Mouse (Mus musculus) CH12F3 (cell line): Measurements from ENCODE around the gene Slc25a41.

Experiments used
- in situ Hi-C: fragments of 300-500 bp; cut with MboI; formaldehyde crosslinking; loops from 2 replicates; pipeline ENCODE4 v1.14.3; 2020; ENCODE audit warnings: low sequenced_read_pairs

Slc25a41 gene

DNA sequence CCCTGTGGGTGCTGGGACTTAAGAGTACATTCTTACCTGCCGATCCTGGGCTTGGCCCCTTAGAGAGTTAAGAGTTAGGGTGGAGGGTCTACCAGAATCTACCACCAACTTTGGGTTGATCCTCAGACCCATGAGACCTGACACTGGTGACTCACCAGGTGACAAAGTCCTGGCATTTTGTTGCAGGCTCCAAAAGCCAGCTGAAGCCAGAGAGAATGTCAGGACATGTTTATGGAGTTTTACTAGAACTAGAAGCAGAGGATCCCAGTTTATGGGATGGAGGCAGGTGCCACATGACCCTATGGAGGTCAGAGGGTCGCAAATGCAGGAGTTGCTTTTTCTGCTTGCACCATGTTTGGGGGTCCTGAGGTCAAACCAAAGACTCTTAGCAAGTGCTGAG, 44.9 kb downstream of the Slc25a41 start:
- in situ Hi-C loops, result no loop called here

DNA sequence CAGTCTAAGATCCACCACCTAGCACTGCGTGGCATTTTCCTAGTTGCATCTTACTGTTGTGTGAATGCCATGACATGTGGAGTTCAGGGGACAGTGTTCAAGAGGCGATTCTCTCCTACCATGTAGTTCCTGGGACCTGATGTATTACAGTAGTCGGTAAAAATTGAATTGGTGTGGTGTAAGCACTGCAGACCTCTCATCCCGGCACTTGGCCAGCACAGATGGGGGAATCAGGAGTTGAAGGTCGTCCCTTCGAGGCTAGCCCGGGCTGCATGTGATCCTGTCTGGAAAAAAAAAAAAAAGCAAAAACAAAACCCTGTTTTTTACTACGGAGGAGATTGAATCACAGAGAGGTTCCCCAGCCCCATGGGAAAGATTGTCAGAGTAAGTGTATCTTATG, 46.4 kb downstream of the Slc25a41 start:
- in situ Hi-C loops, result no loop called here

DNA sequence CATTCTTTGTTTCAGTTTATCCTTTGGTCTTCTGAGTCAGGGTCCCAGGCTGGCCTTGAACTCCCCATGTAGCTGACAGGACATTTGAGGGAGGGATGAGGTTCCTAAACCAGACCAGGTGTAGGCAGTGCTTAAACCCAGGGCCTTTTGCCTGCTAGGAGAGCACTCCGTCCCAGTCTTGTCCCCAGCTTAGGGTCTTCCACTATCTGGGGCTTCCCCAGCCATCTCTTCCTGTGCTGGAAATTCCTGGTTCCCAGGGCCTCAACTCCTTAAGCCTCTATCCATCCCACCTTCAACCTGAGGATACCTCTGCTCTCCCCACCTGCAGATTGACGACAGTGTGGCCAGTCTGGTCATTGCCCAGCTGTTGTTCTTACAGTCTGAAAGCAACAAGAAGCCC, 50.5 kb downstream of the Slc25a41 start:
- in situ Hi-C loops, result no loop called here

DNA sequence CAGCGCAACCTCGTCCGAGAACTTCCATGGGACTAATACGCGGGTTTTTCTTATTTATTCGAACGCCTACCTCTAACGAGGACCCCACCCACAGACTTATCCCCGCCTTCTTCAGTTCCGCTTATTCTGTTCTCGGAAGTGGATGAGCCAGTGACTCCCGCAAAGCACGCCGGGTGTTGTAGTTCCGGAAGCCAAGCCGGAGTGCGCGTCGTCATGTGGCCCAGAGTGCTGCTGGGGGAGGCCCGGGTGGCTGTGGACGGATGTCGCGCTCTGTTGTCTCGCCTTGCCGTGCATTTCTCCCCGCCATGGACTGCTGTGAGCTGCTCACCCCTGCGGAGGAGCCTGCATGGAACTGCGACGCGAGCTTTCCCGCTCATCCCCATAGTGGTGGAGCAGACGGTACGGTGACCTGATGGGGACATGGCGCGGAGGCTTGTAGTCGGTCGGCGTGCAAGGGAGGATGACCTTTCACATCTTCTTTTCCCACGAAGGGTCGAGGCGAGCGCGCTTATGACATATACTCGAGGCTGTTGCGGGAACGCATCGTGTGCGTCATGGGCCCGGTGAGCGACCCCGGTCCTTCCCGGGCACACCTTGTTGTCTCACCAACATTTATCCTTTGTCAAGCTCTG, 51.2 kb downstream of the Slc25a41 start, which contains the start of gene Clpp:
Clpp (plus strand) TSS at position 191 of the 632 bp plus-strand sequence.
- in situ Hi-C loops, result no loop called here

DNA sequence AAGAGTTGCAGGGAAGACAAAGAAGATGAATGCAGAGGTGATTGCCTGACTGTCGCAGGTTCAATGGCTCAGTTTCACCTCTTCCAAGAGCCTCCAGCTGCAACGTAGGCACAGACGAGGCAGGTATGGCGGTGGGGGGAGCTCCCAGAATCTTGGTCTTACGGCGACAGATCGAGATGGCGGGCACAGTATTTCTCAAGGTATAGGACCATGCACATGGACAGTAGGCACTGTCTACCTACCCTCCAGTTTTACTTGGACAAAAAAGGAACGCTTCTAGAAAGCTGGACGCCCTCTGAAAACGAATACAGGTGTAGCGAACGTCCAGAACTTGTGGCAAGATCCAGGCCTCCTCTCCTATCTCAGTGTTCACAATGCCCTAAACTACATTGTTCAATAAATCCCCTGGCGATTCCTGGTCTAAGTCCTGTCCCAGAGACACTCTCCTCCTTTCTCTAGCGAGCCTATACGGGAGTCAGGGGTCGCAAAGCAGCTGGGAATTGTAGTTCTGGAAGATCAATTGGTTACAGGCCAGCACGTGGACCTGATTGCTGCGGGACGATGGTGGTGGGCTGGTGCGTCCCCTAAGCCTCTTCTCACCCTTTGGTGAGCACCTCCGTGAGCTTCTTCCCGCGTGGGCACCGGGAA, 51.9 kb downstream of the Slc25a41 start:
- in situ Hi-C loops, result no loop called here

DNA sequence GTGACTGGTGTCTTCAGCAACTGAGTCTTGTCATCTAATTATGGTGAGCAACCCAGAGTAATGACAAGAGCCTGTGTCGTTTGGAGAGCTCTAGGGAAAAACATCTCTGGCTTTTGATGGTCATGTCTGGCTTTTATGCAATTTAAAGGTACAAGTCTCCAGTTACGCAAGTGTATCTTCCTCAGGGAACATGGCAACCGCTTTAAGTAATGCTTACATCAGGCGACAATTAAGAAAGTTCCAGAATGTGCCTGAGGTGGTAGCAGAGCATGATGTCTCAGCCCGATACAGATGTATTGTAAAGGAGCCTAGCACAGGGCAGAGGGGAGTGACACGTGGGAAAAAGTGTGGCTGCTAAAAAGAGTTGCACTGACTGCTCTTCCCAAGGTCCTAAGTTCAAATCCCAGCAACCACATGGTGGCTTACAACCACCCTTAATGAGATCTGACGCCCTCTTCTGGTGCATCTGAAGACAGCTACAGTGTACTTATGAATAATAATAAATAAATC, 52.5 kb downstream of the Slc25a41 start:
- in situ Hi-C loops, result no loop called here

DNA sequence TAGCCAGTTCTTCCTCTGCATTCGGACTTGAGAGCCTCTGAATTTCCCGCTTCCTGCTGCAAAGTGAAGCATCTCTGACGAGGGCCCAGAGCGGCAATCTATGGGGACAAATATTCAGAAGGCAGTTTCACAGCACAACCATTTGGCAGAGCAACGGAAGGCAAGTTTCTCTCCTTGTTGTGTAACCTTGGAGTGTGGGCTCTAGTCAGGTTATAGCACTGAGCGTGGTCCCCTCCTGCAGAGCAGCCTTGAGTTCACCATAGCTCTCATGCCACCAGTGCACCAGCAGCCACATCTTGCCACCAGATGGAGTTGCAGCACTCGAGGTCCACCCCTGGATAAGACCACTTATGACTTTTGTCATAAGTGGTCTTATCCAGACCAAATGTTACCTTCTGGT, 53.0 kb downstream of the Slc25a41 start:
- in situ Hi-C loops, result no loop called here

DNA sequence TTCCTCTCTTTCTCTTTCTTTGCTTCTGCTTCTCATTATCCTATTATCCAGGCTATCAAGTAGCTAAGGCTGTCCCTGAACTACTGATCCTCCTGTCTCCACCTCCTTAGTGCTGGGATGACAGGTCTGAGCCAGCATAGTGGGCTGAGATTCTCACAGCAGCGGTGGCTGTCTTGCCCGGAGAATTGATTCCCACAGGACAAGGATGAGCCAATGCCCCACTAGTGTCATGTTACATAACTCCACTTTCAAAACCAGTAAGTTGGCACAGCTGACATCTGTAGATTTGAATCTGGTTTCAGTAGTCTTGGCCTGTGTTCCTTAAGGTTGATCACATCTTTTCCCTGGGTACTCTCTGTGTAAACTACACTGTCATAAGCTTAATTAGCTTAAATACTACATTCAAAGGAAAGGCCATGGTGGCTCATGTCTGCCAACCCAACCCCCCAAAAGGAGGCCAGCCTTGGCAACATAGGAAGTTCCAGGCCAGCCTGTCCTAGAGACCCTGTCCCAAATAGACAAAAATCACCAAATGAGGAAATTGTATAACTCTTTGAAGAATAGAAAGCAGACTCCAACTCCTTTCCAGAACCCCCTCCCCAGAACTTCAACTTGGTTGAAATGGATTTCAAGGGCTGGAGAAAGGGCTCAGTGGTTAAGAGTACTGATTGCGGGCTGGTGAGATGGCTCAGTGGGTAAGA, 55.2 kb downstream of the Slc25a41 start:
- in situ Hi-C loops, result no loop called here

DNA sequence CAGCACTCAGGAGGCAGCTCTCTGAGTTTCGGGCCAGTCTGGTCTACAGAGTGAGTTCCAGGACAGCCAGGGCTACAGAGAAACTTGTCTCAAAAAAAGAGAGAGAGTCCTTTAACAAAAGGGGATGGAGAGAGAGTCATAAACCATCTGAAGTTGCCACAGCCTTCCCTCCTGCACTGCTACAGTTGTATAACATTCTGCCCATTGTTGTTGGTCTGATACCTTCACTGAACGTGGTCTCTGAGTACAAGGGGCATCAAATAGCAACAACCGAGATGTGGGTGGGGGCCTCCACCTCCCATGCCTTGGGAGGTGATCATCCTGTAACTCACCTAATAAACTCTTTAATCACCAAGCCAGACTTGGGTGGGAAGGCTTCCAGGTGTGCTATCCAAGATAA, 55.8 kb downstream of the Slc25a41 start:
- in situ Hi-C loops, result no loop called here

DNA sequence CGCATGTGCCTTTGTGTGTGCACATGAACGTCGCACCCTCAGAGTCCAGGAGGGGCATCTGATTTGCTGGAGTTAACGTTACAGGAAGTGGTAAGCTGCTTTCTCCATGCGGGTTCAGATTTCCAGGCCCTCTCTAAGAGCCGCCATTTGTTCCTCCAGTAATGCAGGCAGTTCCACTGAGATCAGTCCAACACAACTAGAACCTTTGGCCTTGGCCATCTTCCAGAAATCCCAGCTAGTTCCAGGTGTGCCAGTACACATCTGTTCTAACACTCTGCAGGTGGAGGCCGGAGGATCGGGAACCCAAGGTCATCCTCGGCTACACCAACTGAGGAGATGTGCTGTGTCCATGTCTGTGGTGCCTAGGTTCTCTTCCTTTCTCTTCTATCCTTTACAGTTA, 56.6 kb downstream of the Slc25a41 start:
- in situ Hi-C loops, result no loop called here
